Mouse (Mus musculus): Measurements from ENCODE around the gene Arhgap10.

The Arhgap10 gene

DNA sequence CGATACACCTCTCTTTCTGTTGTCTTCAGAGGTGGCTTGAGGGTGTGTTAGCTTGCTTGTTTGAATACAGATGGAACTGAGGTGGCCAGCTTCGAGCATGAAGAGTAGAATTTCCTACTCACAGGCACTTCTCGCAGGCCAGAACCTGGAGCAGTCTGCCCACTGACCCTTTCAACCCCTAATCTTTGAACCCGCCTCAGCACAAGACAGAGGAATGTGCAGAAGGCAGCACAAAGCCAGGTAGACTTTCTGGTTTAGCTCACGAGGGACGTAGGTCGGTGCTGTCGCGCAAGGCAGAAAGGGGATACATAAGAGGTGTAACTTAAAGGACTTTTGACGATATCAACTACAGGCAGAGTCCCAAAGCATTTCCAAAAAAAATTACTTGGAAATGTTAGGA is 908 bp downstream of the Arhgap10 start:
- no peak for DNase-seq (ENCODE audit: low spot score)

DNA sequence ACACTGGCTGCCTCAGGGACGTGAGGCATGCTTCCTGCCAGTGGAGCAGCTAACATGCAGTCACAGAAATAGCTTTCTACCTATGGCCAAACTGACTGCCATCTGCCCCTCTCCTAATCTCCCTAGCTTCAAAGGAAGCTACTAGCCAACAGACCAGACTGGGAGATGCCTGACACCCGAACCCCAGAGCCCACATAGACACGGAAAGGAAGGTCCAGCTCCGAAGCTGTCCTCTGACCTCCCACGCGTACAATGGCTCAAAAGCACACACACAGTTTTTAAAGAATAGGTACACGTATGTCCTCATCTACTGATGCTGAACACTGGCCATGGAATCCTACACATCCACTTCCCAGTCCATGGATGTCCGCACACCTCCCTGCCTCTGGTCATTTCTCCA is 2.0 kb downstream of the Arhgap10 start:
- no peak for DNase-seq (ENCODE audit: low spot score)

DNA sequence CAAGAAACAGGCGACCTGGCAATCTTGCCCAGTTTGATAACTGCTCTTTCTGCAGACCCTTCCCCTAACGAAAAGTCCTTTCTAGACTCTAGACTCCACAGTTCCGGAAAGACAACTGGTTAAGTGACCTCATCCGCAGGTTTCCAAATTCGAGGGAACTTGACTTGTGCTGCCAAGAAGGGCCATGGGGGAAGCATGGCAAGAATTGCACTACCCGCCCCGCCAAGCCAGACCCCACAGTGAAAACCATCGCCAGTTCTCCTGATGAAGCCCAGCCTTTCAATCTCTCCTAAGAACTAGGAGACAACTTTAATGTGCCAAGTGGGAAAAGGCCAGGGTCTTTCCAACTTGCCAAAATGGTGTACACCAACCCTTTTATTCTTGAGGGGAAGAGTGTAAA is 2.6 kb downstream of the Arhgap10 start:
- DNase-seq (ENCODE audit: low spot score), result no peak

- DNase-seq (ENCODE audit: low spot score), result no peak
Observed at GRCm38 (mm10) chr8:77511750-77512493, 5.8 kb downstream of the Arhgap10 start.

DNA sequence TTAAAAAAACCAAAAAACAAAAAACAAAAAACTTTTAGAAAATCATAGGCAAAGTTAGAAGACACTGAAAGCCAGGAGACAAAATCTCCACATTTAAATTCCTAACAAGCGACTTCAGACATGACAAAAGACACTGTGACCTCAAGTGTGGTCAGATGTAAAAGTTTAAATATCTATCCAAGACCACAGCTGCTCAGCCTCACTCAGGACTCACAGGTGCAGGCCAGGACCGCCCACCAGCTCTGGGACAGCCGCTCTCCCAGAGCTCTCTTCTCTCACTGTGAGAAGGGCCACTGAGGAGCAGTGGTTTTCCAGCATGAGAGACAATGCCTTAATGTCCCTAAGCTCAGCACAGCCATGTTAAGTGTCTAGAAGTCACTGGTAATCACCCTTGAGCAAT is 7.3 kb downstream of the Arhgap10 start:
- no peak for DNase-seq (ENCODE audit: low spot score)

DNA sequence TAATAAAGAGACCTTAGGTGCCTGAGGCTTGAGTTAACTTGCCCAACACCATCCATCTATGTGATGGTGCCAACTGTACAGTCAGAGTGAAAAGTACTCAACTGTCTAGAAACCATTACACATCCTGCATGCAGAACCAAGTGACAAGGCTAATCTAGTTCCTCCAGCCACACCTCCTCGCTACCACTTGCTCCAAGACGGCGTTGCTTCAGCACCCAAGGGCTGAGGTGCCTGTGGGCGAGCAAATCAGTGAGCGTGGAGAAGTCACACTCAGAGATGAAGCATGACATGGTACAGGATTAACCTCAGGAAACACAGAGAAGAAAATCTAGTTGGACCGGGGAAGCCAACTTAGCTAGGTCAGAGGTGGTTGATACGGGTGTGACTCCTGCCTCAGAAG is 8.7 kb downstream of the Arhgap10 start:
- no peak for DNase-seq (ENCODE audit: low spot score)

- DNase-seq (ENCODE audit: low spot score), result no peak
Observed at GRCm38 (mm10) chr8:77507510-77508035, 10.2 kb downstream of the Arhgap10 start.

DNA sequence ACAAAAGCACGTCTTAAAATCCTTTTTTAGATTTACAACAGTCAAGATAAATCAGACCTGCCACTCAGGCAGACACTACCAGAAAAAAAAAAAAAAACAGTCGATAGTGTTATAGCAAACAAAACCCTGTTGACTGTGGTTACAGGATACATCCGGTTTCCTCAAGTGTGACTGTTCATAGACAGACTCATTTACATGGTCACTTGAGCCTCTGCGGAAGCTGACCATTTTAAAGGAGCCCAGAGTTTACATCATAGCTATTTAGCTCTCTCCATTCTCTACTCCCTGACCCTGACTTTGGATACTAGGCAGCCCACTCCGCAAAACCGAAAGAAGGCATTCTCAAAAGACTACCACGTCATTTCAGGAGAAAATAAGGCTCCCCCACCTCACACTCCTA is 11.2 kb downstream of the Arhgap10 start:
- no peak for DNase-seq (ENCODE audit: low spot score)

DNA sequence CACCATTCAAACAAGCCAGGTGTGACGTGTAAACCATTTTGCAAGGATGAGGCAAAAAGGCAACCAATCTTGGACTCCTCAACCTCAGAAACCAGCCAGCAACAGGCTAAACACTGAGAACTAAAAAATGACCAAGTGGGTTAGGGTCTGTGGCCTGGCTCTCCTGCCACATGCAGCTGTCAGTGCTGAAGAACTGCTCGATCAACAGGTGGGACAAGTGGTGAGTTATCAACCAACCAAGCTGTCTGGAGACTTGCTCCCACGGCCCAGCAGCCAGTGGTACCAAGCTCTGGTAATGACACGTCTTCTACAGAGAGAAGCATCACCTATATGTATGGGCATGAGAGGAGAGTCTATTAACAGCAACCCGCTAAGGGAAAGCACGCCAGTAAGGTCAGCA is 15.2 kb downstream of the Arhgap10 start:
- no peak for DNase-seq (ENCODE audit: low spot score)

DNA sequence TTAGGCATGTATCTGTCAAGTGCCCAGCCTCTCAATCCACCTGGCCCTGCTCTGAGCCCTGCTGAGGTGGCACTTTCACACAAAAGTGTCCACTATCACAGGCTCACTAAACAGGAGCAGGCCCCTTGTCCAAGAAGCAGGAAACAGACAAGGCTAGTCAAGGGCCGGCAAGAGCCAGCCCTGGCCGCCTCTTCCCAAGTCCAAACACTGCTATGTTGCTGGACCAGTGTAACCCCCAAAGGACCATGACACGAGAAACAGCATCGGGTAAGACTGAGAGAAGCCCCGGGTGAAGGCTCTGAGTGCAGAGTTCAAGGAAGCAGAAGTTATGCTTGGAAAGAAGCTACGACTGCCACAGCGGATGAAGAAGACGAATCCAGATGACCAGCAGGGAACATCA is 16.6 kb downstream of the Arhgap10 start:
- no peak for DNase-seq (ENCODE audit: low spot score)

GRCm38 (mm10) chr8:77500264-77500663 is 17.5 kb downstream of the Arhgap10 start:
- DNase-seq (ENCODE audit: low spot score), result no peak

- no peak for DNase-seq (ENCODE audit: low spot score)
Observed at GRCm38 (mm10) chr8:77497442-77497841, 20.3 kb downstream of the Arhgap10 start.

DNA sequence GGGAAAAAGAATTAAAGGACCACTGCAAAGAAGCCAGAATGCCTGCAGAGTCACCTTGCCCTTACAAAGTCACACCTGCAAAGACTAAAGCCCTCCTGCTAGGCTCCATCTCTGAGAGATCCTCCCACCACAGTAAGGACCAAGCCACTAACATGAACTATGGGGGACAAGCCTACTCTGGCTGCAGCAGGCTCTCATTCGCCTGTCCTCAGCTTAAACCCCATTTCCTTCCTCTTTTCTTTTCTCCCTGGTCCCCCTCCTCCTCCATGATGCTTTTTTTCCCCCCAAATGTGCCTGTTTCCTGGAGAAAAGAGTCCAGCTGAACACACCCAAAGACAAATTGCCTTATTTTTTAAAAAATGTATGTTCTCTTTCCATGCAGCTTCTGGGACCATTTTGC is 21.5 kb downstream of the Arhgap10 start:
- no peak for DNase-seq (ENCODE audit: low spot score)

DNA sequence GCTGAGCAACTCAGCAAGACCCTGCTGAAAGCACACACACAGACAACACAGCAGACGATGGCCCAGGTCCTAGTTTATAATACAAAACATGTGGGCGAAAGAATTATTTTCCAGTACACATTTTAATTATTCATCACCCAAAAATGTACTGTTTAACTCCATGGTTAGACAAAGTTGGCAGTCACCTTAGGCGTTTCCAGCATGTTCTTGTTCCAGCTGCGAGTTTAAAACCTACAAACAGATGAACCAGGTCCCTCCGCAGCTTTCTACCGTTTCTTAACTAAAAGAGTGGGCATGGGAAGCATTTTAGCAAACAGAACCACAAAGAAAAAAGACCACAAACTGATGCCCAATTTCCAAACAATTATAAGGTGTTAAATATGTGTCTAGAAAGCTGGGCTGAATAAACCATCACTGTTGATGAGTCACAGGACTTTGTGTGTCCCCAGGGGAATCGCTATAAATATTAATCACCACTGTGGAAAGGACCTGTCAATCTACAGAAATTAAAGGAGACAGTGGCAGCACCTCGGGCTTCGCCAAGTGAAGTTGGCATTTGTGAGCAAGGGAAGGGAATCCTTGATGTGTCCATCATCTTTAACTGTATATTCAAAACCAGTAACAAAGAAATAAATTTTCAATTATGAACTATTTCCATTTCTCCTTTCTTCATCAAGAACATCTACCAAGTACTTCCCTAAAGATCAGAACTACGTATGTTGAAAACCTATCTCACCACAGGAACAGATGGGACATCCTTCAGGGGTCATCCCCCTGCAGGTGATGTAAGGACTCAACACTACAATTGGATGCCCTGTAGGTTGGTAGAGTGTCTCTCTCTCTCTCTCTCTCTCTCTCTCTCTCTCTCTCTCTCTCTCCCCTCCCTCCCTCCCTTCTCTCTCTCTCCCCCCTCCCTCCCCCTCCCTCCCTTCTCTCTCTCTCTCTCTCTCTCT is 23.1 kb downstream of the Arhgap10 start:
- DNase-seq (ENCODE audit: low spot score), result no peak

- DNase-seq (ENCODE audit: low spot score), result no peak
Observed at GRCm38 (mm10) chr8:77492356-77493058, 25.2 kb downstream of the Arhgap10 start.

GRCm38 (mm10) chr8:77491231-77491923 is 26.4 kb downstream of the Arhgap10 start:
- no peak for DNase-seq (ENCODE audit: low spot score)

- DNase-seq (ENCODE audit: low spot score), result no peak
Observed at GRCm38 (mm10) chr8:77490095-77490781, 27.5 kb downstream of the Arhgap10 start.

DNA sequence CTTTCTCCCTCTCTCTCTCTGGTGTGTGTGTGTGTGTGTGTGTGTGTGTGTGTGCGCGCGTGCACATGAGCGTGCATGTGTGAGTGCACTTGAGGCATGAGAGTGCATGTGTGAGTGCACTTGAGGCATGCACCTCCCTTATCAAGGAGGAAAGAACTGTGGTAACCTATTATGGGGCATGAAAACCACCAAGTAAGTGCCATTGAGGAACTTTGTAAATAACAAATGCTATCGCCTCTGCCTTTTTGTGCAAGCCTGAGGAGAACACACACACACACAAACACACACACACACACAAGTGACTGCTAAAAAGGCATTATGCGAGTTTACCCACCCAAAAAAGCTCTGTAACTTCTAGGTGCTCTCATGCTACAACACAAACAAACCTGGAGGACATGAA is 28.5 kb downstream of the Arhgap10 start:
- DNase-seq (ENCODE audit: low spot score), result no peak

DNA sequence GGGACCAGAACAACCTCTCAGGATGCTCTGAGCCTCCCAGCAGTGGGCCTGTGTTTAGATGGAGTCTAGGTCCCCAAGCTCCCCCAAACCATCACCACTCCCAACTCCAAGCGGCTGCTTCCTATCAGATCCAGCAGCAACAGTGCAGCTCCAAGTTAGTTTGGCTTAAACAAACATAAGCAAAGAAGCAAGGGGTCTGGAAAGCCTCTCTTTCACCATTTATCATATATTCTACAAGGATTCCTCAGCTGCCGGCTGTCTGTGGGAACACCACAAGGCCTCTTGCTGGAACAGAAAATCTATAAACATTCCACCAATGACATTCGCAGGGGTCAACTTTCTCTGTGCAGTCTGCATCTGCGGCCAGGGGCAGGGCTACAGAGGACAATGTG is 29.5 kb downstream of the Arhgap10 start:
- no peak for DNase-seq (ENCODE audit: low spot score)

DNA sequence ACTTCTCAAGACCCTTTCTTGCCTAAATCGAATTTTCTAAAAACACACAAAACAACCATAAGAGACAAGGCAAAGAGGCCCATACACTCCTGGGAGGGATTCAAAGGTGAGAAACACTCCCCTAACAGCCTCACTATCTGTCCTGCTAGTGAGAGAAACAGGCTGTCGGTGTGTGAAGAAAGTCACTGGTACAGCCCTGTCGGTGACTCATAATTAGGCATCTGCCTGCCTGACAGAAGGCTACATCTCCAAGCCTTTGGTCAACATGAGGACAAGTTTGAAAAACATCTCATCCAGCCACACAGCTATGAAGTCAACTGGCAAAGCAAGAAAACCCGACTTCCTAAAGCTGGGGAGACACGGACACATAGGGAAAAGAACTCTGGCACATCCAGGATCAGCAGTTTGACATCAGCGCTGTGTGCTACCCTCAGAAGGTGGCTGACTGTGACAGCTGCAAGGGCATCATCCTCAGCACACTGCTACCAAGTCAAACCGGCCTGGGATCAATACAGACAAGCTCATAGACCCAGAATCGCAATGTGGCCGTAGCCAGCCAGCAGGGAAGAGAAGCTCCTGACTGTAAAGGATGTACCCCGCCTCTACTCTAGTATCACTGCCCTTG is 30.1 kb downstream of the Arhgap10 start:
- DNase-seq (ENCODE audit: low spot score), result no peak

- DNase-seq (ENCODE audit: low spot score), result no peak
Observed at GRCm38 (mm10) chr8:77486749-77487148, 31.0 kb downstream of the Arhgap10 start.

All from ovary, postnatal 10 days (tissue).